Mouse (Mus musculus) neural tube, embryonic 11.5 days (tissue): Measurements from ENCODE around the gene Atp13a2. TPM values are rescaled to one million over a fixed set of nuclear protein-coding genes. Genes with fewer than 3 reads are reported as not detected.

Experiments
- ATAC-seq: fragments of 200-750 bp; cut with Nextera tagmentation; 2 replicates; pipeline ENCODE4 v1.8.0; 2017; ENCODE audit warnings: moderate number of reproducible peaks, mild to moderate bottlenecking, moderate TSS enrichment, moderate library complexity; ENCODE audit not compliant: insufficient read depth, low FRiP score, low TSS enrichment
- DNase-seq: peaks from one replicate; pipeline ENCODE4 v3.0.0-alpha.2; 2015; ENCODE audit warnings: low spot score
- H3K27ac ChIP-seq: fragments of 300-500 bp; sonication (generic); 2 replicates; pipeline ENCODE4 v1.5.1; 2014; ENCODE audit warnings: low read depth, mild to moderate bottlenecking, low read length
- H3K27me3 ChIP-seq: fragments of 300-500 bp; sonication (generic); 2 replicates; pipeline ENCODE4 v1.6.1; 2014; ENCODE audit warnings: mild to moderate bottlenecking, low read length, mixed read lengths; ENCODE audit not compliant: control insufficient read depth, insufficient read depth
- H3K36me3 ChIP-seq: fragments of 300-500 bp; sonication (generic); 2 replicates; pipeline ENCODE4 v1.6.1; 2014; ENCODE audit warnings: mild to moderate bottlenecking, low read length, moderate library complexity, mixed read lengths; ENCODE audit not compliant: control insufficient read depth, insufficient read depth
- H3K4me1 ChIP-seq: fragments of 300-500 bp; sonication (generic); 2 replicates; pipeline ENCODE4 v1.6.1; 2014; ENCODE audit warnings: low read length, mixed read lengths; ENCODE audit not compliant: control insufficient read depth, insufficient read depth
- H3K4me2 ChIP-seq: fragments of 300-500 bp; sonication (generic); 2 replicates; pipeline ENCODE4 v1.6.1; 2014; ENCODE audit warnings: low read depth, mild to moderate bottlenecking, moderate library complexity
- H3K4me3 ChIP-seq: fragments of 300-500 bp; sonication (generic); 2 replicates; pipeline ENCODE4 v1.5.1; 2014; ENCODE audit warnings: low read depth, low read length
- H3K9ac ChIP-seq: fragments of 300-500 bp; sonication (generic); 2 replicates; pipeline ENCODE4 v1.6.1; 2014; ENCODE audit warnings: mild to moderate bottlenecking, low read length
- H3K9me3 ChIP-seq: fragments of 300-500 bp; sonication (generic); 2 replicates; pipeline ENCODE4 v1.6.1; 2016; ENCODE audit warnings: low read length; ENCODE audit not compliant: control insufficient read depth
- WGBS: fragments of 180-500 bp; shearing (Covaris S2); extraction: QIAGEN DNeasy Blood & Tissue Kit; methylation state at CpG from one replicate; pipeline ENCODE4 v1.1.7; 2014; 5-methylcytosine and 5-hydroxymethylcytosine counted together
- polyA plus RNA-seq: library from polyadenylated mRNA; unstranded; fragments of >200 nt; fragmentation: Nextera tagmentation; extraction: Ambion mirVana; gene quantifications from 2 replicates; pipeline ENCODE4 v1.2.1, GENCODE M21; 2014

Gene Atp13a2
- polyA plus RNA-seq, 1 experiment from 2014 or later, result 59.7 TPM

GRCm38 (mm10) chr4:141024992-141025391 is 38.3 kb downstream of the Atp13a2 start:
- no peak for DNase-seq
- WGBS, result 74% methylated on average over 21 of the region's 27 CpGs
- Histone ChIP-seq H3K9me3 (no peaks in the 10 kb centered on the region), H3K27ac (no peak overlapping the region), H3K27me3 (no peaks in the 10 kb centered on the region), H3K36me3 (peaks cover 5% of the 10 kb centered on the region), H3K4me3 (no peak overlapping the region), H3K4me2 (no peak overlapping the region), H3K9ac (no peak overlapping the region), H3K4me1 (peaks cover 12% of the 10 kb centered on the region)
- no peak for ATAC-seq

GRCm38 (mm10) chr4:141030541-141031206 is 44.0 kb downstream of the Atp13a2 start:
- no peak overlapping the region for H3K9ac ChIP-seq

GRCm38 (mm10) chr4:141031733-141032132 is 45.1 kb downstream of the Atp13a2 start:
- peak; percentile 69; the same call in 1 of the 2 replicates for ATAC-seq
- peaks cover 9% of the 10 kb centered on the region for H3K36me3 ChIP-seq
- WGBS, result 19% methylated on average over 6 of the region's 6 CpGs

More at GRCm38 (mm10) chr4:141030541-141031206, 44.0 kb downstream of the Atp13a2 start:
- no peaks in the 10 kb centered on the region for H3K4me1 ChIP-seq
- no peaks in the 10 kb centered on the region for H3K27me3 ChIP-seq
- no peak overlapping the region for H3K4me2 ChIP-seq
- H3K27ac ChIP-seq, result no peak overlapping the region
- H3K36me3 ChIP-seq, result peaks cover 8% of the 10 kb centered on the region
- ATAC-seq (no peak), DNase-seq (no peak)
- no peaks in the 10 kb centered on the region for H3K9me3 ChIP-seq
- no peak overlapping the region for H3K4me3 ChIP-seq
- WGBS, result 88% methylated on average over 18 of the region's 18 CpGs

GRCm38 (mm10) chr4:141033606-141034549 is 47.2 kb downstream of the Atp13a2 start:
- Histone ChIP-seq H3K4me3 (no peak overlapping the region), H3K9me3 (no peaks in the 10 kb centered on the region), H3K27me3 (no peaks in the 10 kb centered on the region), H3K4me2 (no peak overlapping the region), H3K36me3 (peaks cover 11% of the 10 kb centered on the region), H3K27ac (no peak overlapping the region; the same call in 1 of the 2 replicates), H3K9ac (no peak overlapping the region), H3K4me1 (no peaks in the 10 kb centered on the region)
- WGBS, result 83% methylated on average over 27 of the region's 27 CpGs
- no peak for DNase-seq
- no peak for ATAC-seq

More at GRCm38 (mm10) chr4:141031733-141032132, 45.1 kb downstream of the Atp13a2 start:
- H3K9ac ChIP-seq, result no peak overlapping the region
- no peak overlapping the region for H3K27ac ChIP-seq
- no peaks in the 10 kb centered on the region for H3K4me1 ChIP-seq
- no peak overlapping the region for H3K4me2 ChIP-seq
- peak; percentile 80 for DNase-seq
- no peaks in the 10 kb centered on the region for H3K27me3 ChIP-seq
- H3K9me3 ChIP-seq, result no peaks in the 10 kb centered on the region
- no peak overlapping the region for H3K4me3 ChIP-seq

GRCm38 (mm10) chr4:141041117-141041516 is 54.4 kb downstream of the Atp13a2 start:
- ATAC-seq, result no peak
- H3K36me3 ChIP-seq, result peaks cover 11% of the 10 kb centered on the region

GRCm38 (mm10) chr4:141044816-141045215 is 58.1 kb downstream of the Atp13a2 start:
- Histone ChIP-seq H3K9ac (no peak overlapping the region), H3K27me3 (no peaks in the 10 kb centered on the region), H3K27ac (no peak overlapping the region), H3K36me3 (peaks cover 11% of the 10 kb centered on the region), H3K4me3 (no peak overlapping the region), H3K9me3 (no peaks in the 10 kb centered on the region), H3K4me2 (no peak overlapping the region), H3K4me1 (peaks cover 17% of the 10 kb centered on the region)
- no peak for ATAC-seq
- peak; percentile 83 for DNase-seq
- 24% methylated on average over 8 of the region's 8 CpGs for WGBS

More at GRCm38 (mm10) chr4:141041117-141041516, 54.4 kb downstream of the Atp13a2 start:
- H3K4me2 ChIP-seq, result no peak overlapping the region
- H3K4me3 ChIP-seq, result no peak overlapping the region
- H3K9ac ChIP-seq, result no peak overlapping the region
- H3K27me3 ChIP-seq, result no peaks in the 10 kb centered on the region
- H3K4me1 ChIP-seq, result no peaks in the 10 kb centered on the region
- H3K27ac ChIP-seq, result no peak overlapping the region
- DNase-seq, result no peak
- WGBS, result 52% methylated on average over 12 of the region's 12 CpGs
- H3K9me3 ChIP-seq, result no peaks in the 10 kb centered on the region

GRCm38 (mm10) chr4:141048810-141049475 is 62.3 kb downstream of the Atp13a2 start:
- Histone ChIP-seq H3K36me3 (peaks cover 6% of the 10 kb centered on the region; the same call in 1 of the 2 replicates), H3K4me3 (no peak overlapping the region), H3K9me3 (no peaks in the 10 kb centered on the region), H3K9ac (peak overlapping the region; percentile 39), H3K27ac (peak overlapping the region; percentile 92), H3K4me1 (peaks cover 30% of the 10 kb centered on the region), H3K27me3 (no peaks in the 10 kb centered on the region), H3K4me2 (peak overlapping the region; percentile 27)
- 45% methylated on average over 17 of the region's 17 CpGs for WGBS
- DNase-seq (peak; percentile 59), ATAC-seq (peak; percentile 32)

- DNase-seq, result peak; percentile 85
- peak overlapping the region; percentile 92 for H3K27ac ChIP-seq
- peaks cover 6% of the 10 kb centered on the region; the same call in 1 of the 2 replicates for H3K36me3 ChIP-seq
- peak overlapping the region; percentile 27 for H3K4me2 ChIP-seq
- no peak overlapping the region for H3K4me3 ChIP-seq
- H3K9ac ChIP-seq, result peak overlapping the region; percentile 39
- no peaks in the 10 kb centered on the region for H3K27me3 ChIP-seq
- peaks cover 31% of the 10 kb centered on the region for H3K4me1 ChIP-seq
- H3K9me3 ChIP-seq, result no peaks in the 10 kb centered on the region
- 32% methylated on average over 4 of the region's 4 CpGs for WGBS
- peak; percentile 72 for ATAC-seq
These were observed 62.8 kb downstream of the Atp13a2 start for GRCm38 (mm10) chr4:141049476-141049835.
